Mouse (Mus musculus) G1E (cell line): ENCODE data around the gene Homer2.

ENCODE experiments used
- CTCF ChIP-seq: IDR thresholded peaks from 2 replicates; pipeline ENCODE4 v1.5.1; 2012; ENCODE audit warnings: low read depth, low read length, inconsistent platforms, mixed read lengths
- GATA1 ChIP-seq: IDR thresholded peaks from 2 replicates; pipeline ENCODE4 v1.6.1; 2012; ENCODE audit warnings: borderline replicate concordance, low read length, inconsistent platforms, mixed read lengths
- POLR2AphosphoS5 ChIP-seq: IDR thresholded peaks from 2 replicates; pipeline ENCODE4 v1.6.1; 2012; ENCODE audit warnings: low read depth, low read length, inconsistent platforms; ENCODE audit not compliant: insufficient replicate concordance
- TAL1 ChIP-seq: conservative IDR thresholded peaks from 2 replicates; pipeline ENCODE4 v1.6.1; 2012; ENCODE audit warnings: low read depth, low read length, inconsistent platforms, mixed read lengths

DNA sequence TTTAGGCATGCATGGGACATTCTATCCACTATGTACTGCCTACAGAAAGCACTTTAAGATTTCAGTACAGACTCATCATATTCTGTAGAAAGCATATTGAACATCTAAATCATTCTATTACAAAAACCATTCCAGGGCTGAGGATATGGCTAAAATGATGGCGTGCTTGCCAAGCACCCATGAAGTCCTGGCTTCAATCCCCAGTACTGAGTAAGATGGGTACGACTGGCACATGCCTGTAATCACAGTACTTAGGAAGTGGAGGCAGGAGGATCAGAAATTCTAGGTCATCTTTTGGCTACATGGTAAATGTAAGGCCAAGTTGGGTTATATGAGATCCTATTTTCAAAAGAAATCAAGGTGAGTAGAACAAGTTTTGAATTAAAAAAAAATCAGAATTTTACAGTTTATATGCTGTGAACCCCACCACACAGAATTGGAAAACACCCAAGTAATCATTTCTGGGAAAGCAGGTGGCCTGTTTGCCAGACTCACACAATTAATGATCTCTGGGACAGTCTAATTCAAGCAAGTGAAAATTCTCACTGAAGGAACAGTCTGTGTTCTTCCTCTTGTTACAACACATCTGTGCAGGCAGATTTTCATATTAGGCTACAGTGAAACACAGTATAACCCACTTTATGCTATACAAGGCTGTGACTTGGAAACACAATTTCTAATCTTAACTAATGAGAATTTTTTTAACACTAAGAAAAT is 49.5 kb downstream of the Homer2 start:
- no peak for TF ChIP-seq GATA1
- no peak for TF ChIP-seq CTCF
- TF ChIP-seq POLR2AphosphoS5 = no peak
- TF ChIP-seq TAL1 = no peak
